Mouse (Mus musculus) adrenal gland, postnatal 14 days (tissue): Measurements from ENCODE around the gene Klf15. TPM values are rescaled to one million over a fixed set of nuclear protein-coding genes. Genes with fewer than 3 reads are reported as not detected.

ENCODE experiments used
- total RNA-seq: library from RNA; stranded (reverse); gene quantifications from 2 replicates; pipeline ENCODE4 v1.2.3, GENCODE M21; 2021

The Klf15 gene
- total RNA-seq, 1 experiment from 2014 or later, result 38.0 TPM

Other genes with a start within 250 kb of the Klf15 start
- not detected in 2 replicates for gene Vmn1r53, start 238.1 kb upstream of the Klf15 start, total RNA-seq
- gene Vmn1r54, start 216.3 kb upstream of the Klf15 start, total RNA-seq, result not detected in 2 replicates
- gene BC048671, start 161.4 kb upstream of the Klf15 start, total RNA-seq, result not detected in 2 replicates
- 0.74 TPM in 1 of 2 replicates, not detected in the other for gene Chst13, start 137.4 kb upstream of the Klf15 start, total RNA-seq
- 1.9 and 32.3 TPM in 2 replicates for gene Uroc1, start 129.3 kb upstream of the Klf15 start, total RNA-seq
- gene Zxdc, start 93.1 kb upstream of the Klf15 start, total RNA-seq, result 20.0 and 20.2 TPM in 2 replicates
- 0.67 and 1.4 TPM in 2 replicates for gene Cfap100, start 33.8 kb upstream of the Klf15 start, total RNA-seq
- gene Aldh1l1, start 23.9 kb downstream of the Klf15 start, total RNA-seq, result 66.2 and 130 TPM in 2 replicates
- gene Slc41a3, start 142.1 kb downstream of the Klf15 start, total RNA-seq, result 21.4 and 25.2 TPM in 2 replicates